Mouse (Mus musculus): Measurements from ENCODE around the gene Barx2.

Barx2 gene

GRCm38 (mm10) chr9:31802641-31803040 lies 110.6 kb downstream of the Barx2 start:
- DNase-seq (ENCODE audit: low spot score), result no peak
